Mouse (Mus musculus): ENCODE results near the gene Slc35f4. TPM values are rescaled to one million over a fixed set of nuclear protein-coding genes. Genes with fewer than 3 reads are reported as not detected.

Slc35f4 gene
- 10.6 and 12.0 TPM in 2 replicates for polyA plus RNA-seq (2015; fragmentation: Nextera tagmentation; extraction: Ambion mirVana)

DNA sequence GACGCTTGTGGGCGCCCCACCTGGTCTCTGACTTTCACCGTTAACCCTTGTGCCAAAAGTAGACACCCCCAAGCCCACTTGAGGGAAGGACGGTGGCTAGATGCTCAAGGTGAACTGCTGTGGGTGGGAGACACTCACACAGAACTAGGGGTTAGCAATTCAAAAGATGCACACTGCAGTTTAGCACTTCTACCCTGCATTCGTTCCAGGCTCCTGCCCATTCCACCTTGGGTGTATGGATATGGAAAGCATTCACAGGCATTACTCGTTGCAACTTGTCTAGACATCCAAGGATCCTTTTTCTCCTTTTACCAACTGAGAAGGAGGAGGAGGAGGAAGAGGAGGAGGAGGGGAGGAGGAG, at the start of gene Slc35f4:
Slc35f4 (minus strand) TSS at position 116 of the 361 bp plus-strand sequence.
- Histone ChIP-seq H3K4me3 (peak within 1 kb of the TSS; percentile 53), H3K4me2 (peak within 1 kb of the TSS; percentile 76), H3K9ac (peak within 1 kb of the TSS; percentile 79), H3K4me1 (replicated peaks) (peaks cover 12% of the 10 kb centered on the region; the same call in 1 of the 2 replicates), H3K36me3 (no peaks in the 10 kb centered on the region), H3K9me3 (no peaks in the 10 kb centered on the region), H3K27me3 (peaks cover 2% of the 10 kb centered on the region; the same call in 1 of the 2 replicates), H3K27ac (replicated peaks) (peak within 1 kb of the TSS; percentile 71)
- WGBS, result 5% methylated on average over 6 of the region's 6 CpGs
- peak; percentile 71 for ATAC-seq (ENCODE audit: low read depth)

GRCm38 (mm10) chr14:49568369-49568768, 42.5 kb upstream of the Slc35f4 start:
- no peaks in the 10 kb centered on the region for H3K36me3 ChIP-seq
- H3K27ac ChIP-seq (replicated peaks), result no peak overlapping the region
- H3K9ac ChIP-seq, result no peak overlapping the region
- no peak overlapping the region for H3K4me3 ChIP-seq
- peak; percentile 47; the same call in 1 of the 2 replicates for ATAC-seq (ENCODE audit: low read depth)
- H3K27me3 ChIP-seq, result no peaks in the 10 kb centered on the region
- no peaks in the 10 kb centered on the region for H3K9me3 ChIP-seq
- H3K4me1 ChIP-seq (replicated peaks), result no peaks in the 10 kb centered on the region
- H3K4me2 ChIP-seq, result no peak overlapping the region

DNA sequence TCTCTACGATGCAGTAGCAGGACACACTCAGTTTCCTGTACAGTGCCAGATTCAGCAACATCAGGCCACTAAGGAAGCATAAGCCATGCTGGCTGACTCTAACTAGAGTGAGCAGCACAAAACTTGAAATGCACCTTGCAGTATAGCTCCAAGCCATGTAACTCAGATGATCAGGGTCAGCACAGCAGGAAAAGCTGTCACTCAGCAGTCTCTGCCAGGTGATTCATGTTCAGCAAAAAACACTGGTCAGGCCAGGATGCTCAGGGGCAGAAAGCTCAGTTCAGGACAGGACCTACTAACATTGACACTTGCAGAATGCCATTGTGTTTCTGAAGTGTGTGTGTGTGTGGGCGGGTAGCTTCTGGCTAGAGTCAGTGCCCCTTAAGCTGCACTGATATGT, 34.9 kb upstream of the Slc35f4 start:
- H3K27ac ChIP-seq (replicated peaks), result no peak overlapping the region
- H3K4me1 ChIP-seq (replicated peaks), result no peaks in the 10 kb centered on the region
- H3K9me3 ChIP-seq, result no peaks in the 10 kb centered on the region
- 82% methylated on average over 2 of the region's 2 CpGs for WGBS
- H3K9ac ChIP-seq, result no peak overlapping the region
- no peak overlapping the region for H3K4me2 ChIP-seq
- ATAC-seq (ENCODE audit: low read depth), result no peak
- no peaks in the 10 kb centered on the region for H3K27me3 ChIP-seq
- H3K4me3 ChIP-seq, result no peak overlapping the region
- H3K36me3 ChIP-seq, result no peaks in the 10 kb centered on the region

GRCm38 (mm10) chr14:49540104-49540503, 14.3 kb upstream of the Slc35f4 start:
- Histone ChIP-seq H3K9ac (no peak overlapping the region), H3K36me3 (no peaks in the 10 kb centered on the region), H3K27me3 (no peaks in the 10 kb centered on the region), H3K9me3 (no peaks in the 10 kb centered on the region), H3K4me3 (no peak overlapping the region), H3K27ac (replicated peaks) (no peak overlapping the region), H3K4me2 (no peak overlapping the region), H3K4me1 (replicated peaks) (no peaks in the 10 kb centered on the region)
- 56% methylated on average over 1 of the region's 1 CpGs for WGBS
- no peak for ATAC-seq (ENCODE audit: low read depth)

DNA sequence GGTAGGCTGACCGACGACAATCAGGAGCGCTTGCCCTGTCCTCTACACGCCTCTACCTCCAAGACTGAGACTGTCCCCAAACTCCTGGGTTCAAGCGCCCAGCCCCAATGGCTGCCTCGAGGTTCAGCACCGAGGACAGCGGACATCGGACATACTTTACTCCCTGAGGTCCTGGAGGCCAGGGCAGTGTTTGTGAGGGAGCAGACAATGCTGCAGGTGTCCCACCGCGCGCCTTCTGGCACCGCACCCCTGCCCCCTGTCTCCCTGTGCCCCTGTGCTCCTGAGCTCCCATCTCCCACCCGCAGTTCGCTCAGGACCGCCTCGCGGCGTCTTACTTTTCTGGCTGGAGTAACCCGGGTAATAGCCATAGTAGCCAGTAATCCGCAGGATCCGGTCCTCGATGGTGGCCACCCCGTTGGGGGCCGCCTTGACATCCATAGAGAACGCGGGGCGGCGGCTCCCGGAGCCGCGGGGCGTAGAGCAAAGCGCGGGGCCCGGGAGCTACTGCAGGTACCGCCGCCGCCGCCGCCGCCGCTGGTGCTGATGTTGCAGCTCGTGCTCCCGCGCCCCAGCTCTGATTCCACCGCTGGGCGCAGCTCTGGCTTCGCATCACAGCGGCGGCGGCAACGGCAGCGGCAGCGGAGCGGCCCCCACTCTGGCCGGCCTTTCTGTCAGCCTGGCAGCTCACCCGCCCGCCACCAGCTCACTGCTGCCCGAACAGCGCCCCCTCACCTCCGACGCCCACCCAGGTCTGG, 493 bp downstream of the Slc35f4 start:
- H3K36me3 ChIP-seq, result no peaks in the 10 kb centered on the region
- ATAC-seq (ENCODE audit: low read depth), result peak; percentile 87
- peaks cover 12% of the 10 kb centered on the region; the same call in 1 of the 2 replicates for H3K4me1 ChIP-seq (replicated peaks)
- WGBS, result under 1% methylated on average over 47 of the region's 63 CpGs
- no peaks in the 10 kb centered on the region for H3K9me3 ChIP-seq
- peak overlapping the region; percentile 79 for H3K9ac ChIP-seq
- H3K27me3 ChIP-seq, result peaks cover 2% of the 10 kb centered on the region; the same call in 1 of the 2 replicates
- peak overlapping the region; percentile 53 for H3K4me3 ChIP-seq
- peak overlapping the region; percentile 71 for H3K27ac ChIP-seq (replicated peaks)
- peak overlapping the region; percentile 76 for H3K4me2 ChIP-seq

DNA sequence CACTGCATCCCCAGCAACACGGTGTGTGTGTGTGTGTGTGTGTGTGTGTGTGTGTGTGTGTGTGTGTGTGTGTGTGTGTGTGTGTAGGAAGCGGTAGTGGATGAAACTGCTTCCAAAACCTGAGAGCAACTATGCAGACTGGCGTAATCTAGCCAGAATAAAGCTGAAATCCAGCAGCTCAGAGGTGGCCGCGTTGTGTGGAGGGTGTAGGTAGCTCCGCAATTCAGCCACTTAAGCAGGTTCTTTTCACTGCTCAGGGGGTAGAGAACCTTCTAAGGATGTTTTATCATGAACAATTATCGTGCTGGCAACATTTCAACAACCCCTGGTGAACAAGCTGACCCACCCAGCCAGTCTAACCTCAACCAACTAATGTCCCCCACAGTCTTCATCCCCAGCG, 1.2 kb downstream of the Slc35f4 start:
- no peaks in the 10 kb centered on the region for H3K36me3 ChIP-seq
- peak; percentile 41 for ATAC-seq (ENCODE audit: low read depth)
- 74% methylated on average over 7 of the region's 8 CpGs for WGBS
- H3K9ac ChIP-seq, result peak overlapping the region; percentile 79
- H3K27ac ChIP-seq (replicated peaks), result no peak overlapping the region
- no peaks in the 10 kb centered on the region for H3K9me3 ChIP-seq
- H3K4me1 ChIP-seq (replicated peaks), result peaks cover 12% of the 10 kb centered on the region; the same call in 1 of the 2 replicates
- H3K27me3 ChIP-seq, result peaks cover 2% of the 10 kb centered on the region; the same call in 1 of the 2 replicates
- H3K4me2 ChIP-seq, result peak overlapping the region; percentile 76
- peak overlapping the region; percentile 53 for H3K4me3 ChIP-seq

DNA sequence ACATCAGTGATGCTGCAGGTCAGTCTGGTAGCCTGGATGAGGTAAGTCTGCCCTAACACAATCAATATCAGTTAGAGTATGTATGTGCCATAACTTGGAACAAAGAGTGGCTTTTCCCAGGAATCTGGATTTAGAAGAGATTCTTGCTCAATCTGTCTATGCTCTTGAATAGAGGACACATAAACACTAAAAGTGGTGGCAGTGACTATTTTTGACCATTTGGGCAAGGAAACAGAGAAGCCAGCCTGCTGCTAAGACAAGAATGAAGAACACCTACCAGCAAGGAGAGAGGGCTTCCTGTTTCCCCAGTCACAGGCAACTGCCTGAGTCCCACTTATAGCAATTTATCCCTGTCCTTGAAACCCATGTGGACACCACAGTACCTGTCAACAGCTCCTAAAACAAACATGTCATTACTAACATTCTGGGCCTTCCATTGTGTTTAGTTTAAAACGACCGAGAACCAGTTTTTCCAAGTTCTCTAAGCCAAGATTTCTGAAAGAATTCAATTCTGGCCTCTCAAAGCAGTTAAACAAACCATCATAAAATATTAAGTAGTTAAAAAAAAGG, 10.7 kb downstream of the Slc35f4 start:
- WGBS, result 79% methylated on average over 2 of the region's 2 CpGs
- Histone ChIP-seq H3K4me3 (no peak overlapping the region), H3K4me1 (replicated peaks) (no peaks in the 10 kb centered on the region), H3K27ac (replicated peaks) (no peak overlapping the region), H3K27me3 (no peaks in the 10 kb centered on the region), H3K4me2 (no peak overlapping the region), H3K9ac (no peak overlapping the region), H3K36me3 (no peaks in the 10 kb centered on the region), H3K9me3 (no peaks in the 10 kb centered on the region)
- ATAC-seq (ENCODE audit: low read depth), result no peak

- Histone ChIP-seq H3K27ac (replicated peaks) (no peak overlapping the region), H3K4me2 (no peak overlapping the region), H3K4me3 (no peak overlapping the region), H3K4me1 (replicated peaks) (no peaks in the 10 kb centered on the region), H3K9ac (no peak overlapping the region), H3K27me3 (no peaks in the 10 kb centered on the region), H3K36me3 (no peaks in the 10 kb centered on the region), H3K9me3 (no peaks in the 10 kb centered on the region)
- no peak for ATAC-seq (ENCODE audit: low read depth)
- WGBS, result 76% methylated on average over 2 of the region's 2 CpGs
Observed at GRCm38 (mm10) chr14:49514137-49514536, 11.7 kb downstream of the Slc35f4 start.

DNA sequence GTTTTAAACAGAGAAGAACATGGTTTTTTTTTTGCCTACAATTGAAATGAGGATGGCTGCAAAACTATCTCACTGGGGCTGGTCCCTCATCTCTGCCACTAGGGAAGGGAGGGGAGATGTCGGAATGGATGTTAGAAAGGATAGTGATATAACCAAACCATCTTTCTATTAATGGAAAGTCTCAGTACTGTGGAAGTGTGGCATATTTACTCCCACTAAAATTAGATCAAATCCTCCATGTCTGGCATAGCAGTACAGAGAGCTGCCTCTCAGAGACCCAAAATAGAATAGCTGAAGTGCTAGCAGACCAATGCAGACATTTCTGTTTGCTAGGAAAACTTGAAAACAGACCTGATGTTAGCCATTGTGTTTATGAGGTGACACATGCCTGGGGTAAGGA, 30.7 kb downstream of the Slc35f4 start:
- Histone ChIP-seq H3K36me3 (no peaks in the 10 kb centered on the region), H3K4me1 (replicated peaks) (no peaks in the 10 kb centered on the region), H3K4me2 (no peak overlapping the region), H3K27me3 (no peaks in the 10 kb centered on the region), H3K9me3 (no peaks in the 10 kb centered on the region), H3K27ac (replicated peaks) (no peak overlapping the region), H3K9ac (no peak overlapping the region), H3K4me3 (no peak overlapping the region)
- WGBS, result 86% methylated on average over 1 of the region's 1 CpGs
- ATAC-seq (ENCODE audit: low read depth), result no peak

DNA sequence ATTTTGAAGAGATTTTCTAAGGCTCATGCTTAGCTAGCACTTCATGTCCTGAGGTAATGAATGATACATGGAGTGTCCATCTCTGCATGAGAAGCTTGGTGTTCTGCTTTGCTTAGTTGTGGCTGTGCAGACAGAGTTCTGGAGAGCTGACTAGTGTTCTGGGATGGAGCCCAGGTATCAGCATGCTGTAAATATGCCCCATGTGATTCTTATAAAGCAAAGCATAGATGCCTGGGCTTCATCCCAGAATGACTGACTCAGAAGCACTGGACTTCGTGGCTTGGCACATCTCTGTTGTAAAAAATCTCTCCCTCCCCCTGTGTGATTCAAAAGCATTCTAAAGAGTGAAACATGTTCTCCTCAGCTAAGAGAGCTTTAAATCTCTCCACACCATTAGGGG, 32.1 kb downstream of the Slc35f4 start:
- no peaks in the 10 kb centered on the region for H3K27me3 ChIP-seq
- H3K27ac ChIP-seq (replicated peaks), result no peak overlapping the region
- no peak for ATAC-seq (ENCODE audit: low read depth)
- H3K4me2 ChIP-seq, result no peak overlapping the region
- no peak overlapping the region for H3K9ac ChIP-seq
- no peak overlapping the region for H3K4me3 ChIP-seq
- no peaks in the 10 kb centered on the region for H3K9me3 ChIP-seq
- no peaks in the 10 kb centered on the region for H3K36me3 ChIP-seq
- no peaks in the 10 kb centered on the region for H3K4me1 ChIP-seq (replicated peaks)
- 69% methylated on average over 1 of the region's 1 CpGs for WGBS

GRCm38 (mm10) chr14:49492506-49492905, 33.3 kb downstream of the Slc35f4 start:
- Histone ChIP-seq H3K36me3 (no peaks in the 10 kb centered on the region), H3K27me3 (no peaks in the 10 kb centered on the region), H3K4me3 (no peak overlapping the region), H3K27ac (replicated peaks) (no peak overlapping the region), H3K4me2 (no peak overlapping the region), H3K9ac (no peak overlapping the region), H3K4me1 (replicated peaks) (no peaks in the 10 kb centered on the region), H3K9me3 (no peaks in the 10 kb centered on the region)
- ATAC-seq (ENCODE audit: low read depth), result no peak
- WGBS, result 85% methylated on average over 3 of the region's 3 CpGs

DNA sequence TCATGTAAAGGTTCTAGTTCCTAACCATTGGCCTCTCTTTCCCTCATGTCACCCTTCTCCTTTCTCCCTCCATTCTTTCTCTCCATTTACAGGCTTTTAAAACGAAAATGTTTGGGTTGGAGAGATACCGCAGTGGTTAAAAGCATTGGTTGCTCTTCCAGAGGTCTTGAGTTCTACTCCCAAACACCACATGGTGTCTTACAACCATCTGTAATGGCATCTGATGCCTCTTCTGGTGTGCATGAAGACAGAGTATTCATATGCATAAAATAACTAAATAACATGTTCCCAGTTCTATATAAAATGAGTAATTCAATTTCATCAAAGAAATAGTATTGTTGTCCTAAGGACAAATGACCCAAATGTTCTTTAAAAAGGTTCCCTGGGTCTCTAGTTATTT, 49.2 kb downstream of the Slc35f4 start:
- Histone ChIP-seq H3K4me1 (replicated peaks) (no peaks in the 10 kb centered on the region), H3K27me3 (no peaks in the 10 kb centered on the region), H3K9ac (no peak overlapping the region), H3K27ac (replicated peaks) (no peak overlapping the region), H3K4me2 (no peak overlapping the region), H3K4me3 (no peak overlapping the region), H3K36me3 (no peaks in the 10 kb centered on the region), H3K9me3 (no peaks in the 10 kb centered on the region)
- 83% methylated on average over 2 of the region's 2 CpGs for WGBS
- no peak for ATAC-seq (ENCODE audit: low read depth)

Data from neural tube, embryonic 13.5 days (tissue).